Mouse (Mus musculus) testis, adult 2 months (tissue): ENCODE results near the gene Fam155a.

Experiments used
- CTCF ChIP-seq: fragments of 200-500 bp; IDR thresholded peaks from 2 replicates; pipeline ENCODE4 v1.5.1; 2012; ENCODE audit warnings: low read depth, mild to moderate bottlenecking, inconsistent platforms, low read length, moderate library complexity; ENCODE audit not compliant: control insufficient read depth, insufficient read depth, insufficient replicate concordance
- POLR2A ChIP-seq: fragments of 200-500 bp; IDR thresholded peaks from 2 replicates; pipeline ENCODE4 v1.6.1; 2012; ENCODE audit warnings: low read depth, mild to moderate bottlenecking, inconsistent platforms, low read length, moderate library complexity; ENCODE audit not compliant: control insufficient read depth

DNA sequence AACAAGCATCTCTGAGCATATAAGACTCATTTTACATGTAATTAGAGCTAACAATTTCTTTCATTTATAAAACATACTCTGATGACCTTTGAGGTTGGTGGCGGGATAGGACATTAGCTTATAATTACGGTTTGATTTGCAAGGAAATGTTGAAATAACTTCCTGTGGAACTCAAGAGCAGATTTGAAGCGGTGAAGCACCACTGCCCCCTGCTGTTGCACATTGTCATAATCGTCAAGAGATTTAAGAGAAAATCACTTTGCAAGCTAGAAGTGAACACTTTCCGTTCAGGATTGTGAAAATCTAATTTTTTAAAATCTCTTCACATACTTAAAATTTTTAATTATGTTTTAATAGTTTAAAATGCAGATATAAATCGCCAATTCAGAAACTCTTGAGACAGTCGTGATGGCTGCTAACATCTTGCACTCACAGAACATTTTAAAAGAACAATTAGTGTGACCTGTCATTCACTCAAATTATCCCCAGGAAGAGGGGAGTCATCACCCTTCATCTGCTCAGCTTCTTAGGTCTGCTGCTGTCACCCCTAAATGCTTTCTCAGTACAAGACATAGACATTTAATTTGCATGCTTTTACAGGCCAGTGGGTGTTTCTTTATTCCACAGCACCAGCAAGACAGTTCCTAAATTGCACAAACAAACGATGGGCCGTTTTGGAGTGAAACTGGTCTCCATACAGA, 595.9 kb downstream of the Fam155a start:
- TF ChIP-seq CTCF (no peak), POLR2A (no peak)
